Mouse (Mus musculus): ENCODE data around the gene A4galt. TPM values are rescaled to one million over a fixed set of nuclear protein-coding genes. Genes with fewer than 3 reads are reported as not detected.

Gene A4galt
- polyA plus RNA-seq, 1 experiment from 2014 or later = 0.25 TPM

DNA sequence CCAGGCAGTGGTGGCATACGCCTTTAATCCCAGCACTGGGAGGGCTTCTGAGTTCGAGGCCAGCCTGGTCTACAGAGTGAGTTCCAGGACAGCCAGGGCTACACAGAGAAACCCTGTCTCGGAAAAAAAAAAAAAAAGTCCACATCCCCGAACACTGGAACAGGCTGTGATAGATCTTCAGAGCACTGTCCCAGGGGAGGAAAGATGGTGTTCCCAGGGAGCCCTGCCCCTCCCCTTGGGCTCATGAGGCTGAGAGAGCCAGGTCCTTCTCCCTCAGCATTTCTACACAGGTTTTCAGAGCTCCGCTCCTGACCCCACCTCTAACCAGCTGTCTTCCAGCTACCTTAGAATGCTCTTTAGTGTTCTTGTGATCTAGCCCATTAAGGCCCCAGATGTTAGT lies 24.7 kb downstream of the A4galt start:
- H3K27ac ChIP-seq (ENCODE audit: low read depth) = no peak overlapping the region
- DNase-seq = no peak
- no peak for ATAC-seq
- no peak overlapping the region for H3K4me2 ChIP-seq (ENCODE audit: low read depth, low read length)
- H3K36me3 ChIP-seq (replicated peaks; ENCODE audit: insufficient read depth, low read length) = no peaks in the 10 kb centered on the region
- no peaks in the 10 kb centered on the region for H3K27me3 ChIP-seq (ENCODE audit: insufficient read depth, low read length)
- 59% methylated on average over 5 of the region's 5 CpGs for WGBS (ENCODE audit: insufficient replicate concordance)
- no peak overlapping the region for H3K9ac ChIP-seq (replicated peaks)
- no peak overlapping the region for H3K4me3 ChIP-seq (ENCODE audit: low read depth, low read length)
- TF ChIP-seq CTCF (IDR thresholded peaks at IDR 0.05; ENCODE audit: low read depth) (no peak), EP300 (IDR thresholded peaks at IDR 0.05; ENCODE audit: low read depth) (no peak)
- H3K9me3 ChIP-seq (ENCODE audit: low read length) = no peaks in the 10 kb centered on the region
- H3K4me1 ChIP-seq (ENCODE audit: insufficient read depth) = peaks cover 15% of the 10 kb centered on the region

DNA sequence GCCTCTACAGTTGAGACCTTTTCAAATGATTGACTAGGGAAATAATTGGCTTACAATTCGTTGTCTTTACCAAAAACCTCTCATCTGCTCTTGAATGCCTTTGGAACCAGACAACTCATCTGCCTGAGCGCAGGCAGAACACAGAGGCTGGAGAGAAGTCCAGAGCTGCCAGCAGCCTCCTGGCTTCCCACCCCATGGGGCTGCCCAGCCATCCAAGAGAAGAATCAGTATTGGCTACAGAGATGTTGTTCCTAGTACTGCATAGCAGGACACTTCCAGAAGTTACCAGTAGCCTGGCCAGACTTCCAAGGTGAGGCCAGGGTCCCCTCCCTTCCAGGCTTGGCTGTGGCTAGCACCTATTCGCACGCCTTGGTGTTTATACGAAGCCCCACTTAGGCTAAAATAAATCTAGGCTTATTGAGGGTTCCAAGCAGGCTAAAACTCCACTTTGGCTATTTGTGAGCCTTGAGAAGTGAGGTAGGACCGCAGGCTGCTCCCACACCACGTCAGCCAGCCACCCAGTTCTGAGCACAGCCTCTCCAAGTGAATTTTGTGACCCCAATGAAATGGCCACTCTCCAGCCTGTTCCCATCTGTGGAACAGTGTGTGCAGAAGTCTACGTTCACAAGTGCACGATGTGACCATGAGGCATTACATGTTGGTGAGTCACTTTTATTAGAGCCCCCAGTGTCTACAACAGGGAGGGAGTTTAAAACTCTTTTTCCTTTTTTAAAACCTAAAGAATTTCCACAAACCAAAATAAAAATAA lies 25.3 kb downstream of the A4galt start:
- ATAC-seq (no peak), DNase-seq (no peak)
- H3K9ac ChIP-seq (replicated peaks) = no peak overlapping the region
- H3K36me3 ChIP-seq (replicated peaks; ENCODE audit: insufficient read depth, low read length) = no peaks in the 10 kb centered on the region
- no peaks in the 10 kb centered on the region for H3K27me3 ChIP-seq (ENCODE audit: insufficient read depth, low read length)
- no peak overlapping the region for H3K4me2 ChIP-seq (ENCODE audit: low read depth, low read length)
- no peak for TF ChIP-seq CTCF (IDR thresholded peaks at IDR 0.05; ENCODE audit: low read depth)
- no peak for TF ChIP-seq EP300 (IDR thresholded peaks at IDR 0.05; ENCODE audit: low read depth)
- peaks cover 15% of the 10 kb centered on the region for H3K4me1 ChIP-seq (ENCODE audit: insufficient read depth)
- no peak overlapping the region for H3K4me3 ChIP-seq (ENCODE audit: low read depth, low read length)
- 85% methylated on average over 9 of the region's 9 CpGs for WGBS (ENCODE audit: insufficient replicate concordance)
- H3K27ac ChIP-seq (ENCODE audit: low read depth) = no peak overlapping the region
- H3K9me3 ChIP-seq (ENCODE audit: low read length) = no peaks in the 10 kb centered on the region

DNA sequence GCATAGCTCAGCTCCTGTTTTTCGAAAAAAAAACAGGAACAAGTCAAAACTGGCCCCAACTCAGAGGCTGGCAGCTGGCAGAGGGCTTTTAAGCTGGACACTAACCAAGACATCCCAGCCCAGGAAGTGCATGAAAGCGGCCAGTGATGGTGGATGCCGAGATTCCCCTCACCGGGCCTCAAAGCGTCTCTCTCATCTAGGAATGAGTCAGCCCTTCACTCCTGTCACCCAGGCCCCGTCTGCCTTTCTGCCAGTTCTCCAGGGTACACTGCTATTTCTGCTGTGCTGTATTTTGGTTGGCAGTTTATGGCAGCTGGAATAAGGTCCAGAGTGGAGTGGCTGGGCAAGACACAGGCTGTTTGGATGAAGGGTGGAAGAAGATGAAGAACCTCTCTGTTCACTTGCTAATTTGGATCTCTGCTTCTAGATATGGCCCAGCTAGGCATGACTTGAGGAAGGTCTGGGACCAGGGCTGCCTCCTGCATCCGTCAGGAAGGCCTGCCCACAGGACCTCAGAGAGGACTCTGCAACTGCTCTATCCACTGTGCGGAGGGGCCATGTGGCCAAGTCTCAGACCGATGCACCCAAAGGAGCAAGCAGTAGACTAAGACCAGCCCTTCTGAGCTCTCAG lies 27.3 kb downstream of the A4galt start:
- 48% methylated on average over 9 of the region's 9 CpGs for WGBS (ENCODE audit: insufficient replicate concordance)
- ATAC-seq (no peak), DNase-seq (no peak)
- H3K4me3 ChIP-seq (ENCODE audit: low read depth, low read length) = no peak overlapping the region
- H3K27ac ChIP-seq (ENCODE audit: low read depth) = peak overlapping the region; percentile 29; the same call in 1 of the 2 replicates
- H3K4me1 ChIP-seq (ENCODE audit: insufficient read depth) = peaks cover 15% of the 10 kb centered on the region
- no peak overlapping the region for H3K9ac ChIP-seq (replicated peaks)
- H3K36me3 ChIP-seq (replicated peaks; ENCODE audit: insufficient read depth, low read length) = no peaks in the 10 kb centered on the region
- H3K4me2 ChIP-seq (ENCODE audit: low read depth, low read length) = no peak overlapping the region
- no peaks in the 10 kb centered on the region for H3K9me3 ChIP-seq (ENCODE audit: low read length)
- no peaks in the 10 kb centered on the region for H3K27me3 ChIP-seq (ENCODE audit: insufficient read depth, low read length)
- TF ChIP-seq EP300 (IDR thresholded peaks at IDR 0.05; ENCODE audit: low read depth) = no peak
- TF ChIP-seq CTCF (IDR thresholded peaks at IDR 0.05; ENCODE audit: low read depth) = no peak

DNA sequence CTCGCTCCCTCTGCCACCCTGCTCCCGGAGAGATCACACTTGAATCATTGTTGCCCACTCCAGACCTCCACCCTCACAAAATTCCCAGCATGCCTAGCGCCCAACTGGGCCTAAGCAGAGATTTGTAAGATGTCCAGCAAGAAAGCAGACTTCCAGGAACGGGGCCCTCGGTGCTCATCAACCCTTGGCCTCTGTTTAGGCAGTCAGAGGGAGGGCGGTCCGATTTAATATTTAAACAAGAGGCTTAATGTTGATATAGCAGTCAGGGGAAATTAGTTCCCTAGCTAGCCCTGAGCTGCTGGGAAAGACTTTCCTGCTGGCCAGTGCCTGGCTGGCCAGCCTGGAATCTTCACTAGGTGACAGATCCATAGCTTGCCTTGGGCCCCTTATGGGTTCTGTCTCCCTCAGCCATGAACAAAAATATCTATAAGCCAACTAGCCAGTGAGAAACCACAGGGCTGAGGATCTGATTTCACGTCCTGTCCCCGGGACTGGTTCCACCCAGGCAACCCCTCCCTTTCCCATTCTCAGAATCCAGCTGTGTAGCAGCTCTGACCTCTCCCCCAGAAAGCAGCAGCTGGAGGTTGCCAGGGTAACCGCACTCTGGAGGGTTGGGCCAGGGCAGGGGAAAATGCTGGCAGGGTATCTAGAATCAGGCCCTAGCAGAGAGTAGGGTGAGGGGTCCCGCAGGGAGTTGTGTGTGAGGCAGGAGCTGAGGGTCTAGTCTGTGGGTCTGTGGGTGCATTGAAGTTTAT lies 28.2 kb downstream of the A4galt start:
- Histone ChIP-seq H3K4me1 (ENCODE audit: insufficient read depth) (peaks cover 15% of the 10 kb centered on the region), H3K4me2 (ENCODE audit: low read depth, low read length) (peak overlapping the region; percentile 27; the same call in 1 of the 2 replicates), H3K9ac (replicated peaks) (0 out of 2 replicates have a peak overlapping the region, but pooled peaks have one; percentile 21), H3K9me3 (ENCODE audit: low read length) (no peaks in the 10 kb centered on the region), H3K4me3 (ENCODE audit: low read depth, low read length) (no peak overlapping the region), H3K27ac (ENCODE audit: low read depth) (peak overlapping the region; percentile 78), H3K36me3 (replicated peaks; ENCODE audit: insufficient read depth, low read length) (no peaks in the 10 kb centered on the region), H3K27me3 (ENCODE audit: insufficient read depth, low read length) (no peaks in the 10 kb centered on the region)
- WGBS (ENCODE audit: insufficient replicate concordance) = 43% methylated on average over 11 of the region's 11 CpGs
- ATAC-seq (peak; percentile 90), DNase-seq (peak; percentile 59)
- TF ChIP-seq CTCF (IDR thresholded peaks at IDR 0.05; ENCODE audit: low read depth) (no peak), EP300 (IDR thresholded peaks at IDR 0.05; ENCODE audit: low read depth) (0 out of 2 replicates have a peak, but pooled peaks have one; percentile 20)

DNA sequence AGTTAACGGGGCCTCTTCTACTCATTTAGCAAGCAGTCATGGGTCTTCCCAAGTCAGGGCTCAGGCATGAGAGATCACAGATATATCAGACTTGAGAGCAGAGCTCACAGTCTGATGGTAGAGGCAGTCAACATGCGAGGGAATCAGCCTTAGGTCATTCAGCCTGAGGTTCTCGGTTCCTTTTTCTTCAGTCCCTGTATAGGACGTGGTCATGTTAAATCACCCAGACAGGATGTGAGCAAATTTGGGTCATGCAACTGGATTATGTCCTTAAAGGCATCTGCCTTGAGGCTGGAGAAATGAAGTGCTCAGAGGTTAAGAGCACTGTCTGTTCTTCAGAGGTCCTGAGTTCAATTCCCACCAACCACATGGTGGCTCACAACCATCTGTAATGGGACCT lies 29.9 kb downstream of the A4galt start:
- no peak for DNase-seq
- Histone ChIP-seq H3K9me3 (ENCODE audit: low read length) (no peaks in the 10 kb centered on the region), H3K4me1 (ENCODE audit: insufficient read depth) (peaks cover 15% of the 10 kb centered on the region), H3K36me3 (replicated peaks; ENCODE audit: insufficient read depth, low read length) (no peaks in the 10 kb centered on the region), H3K9ac (replicated peaks) (no peak overlapping the region), H3K4me2 (ENCODE audit: low read depth, low read length) (no peak overlapping the region), H3K4me3 (ENCODE audit: low read depth, low read length) (no peak overlapping the region), H3K27ac (ENCODE audit: low read depth) (no peak overlapping the region), H3K27me3 (ENCODE audit: insufficient read depth, low read length) (no peaks in the 10 kb centered on the region)
- 42% methylated on average over 4 of the region's 4 CpGs for WGBS (ENCODE audit: insufficient replicate concordance)
- no peak for ATAC-seq
- no peak for TF ChIP-seq CTCF (IDR thresholded peaks at IDR 0.05; ENCODE audit: low read depth)
- no peak for TF ChIP-seq EP300 (IDR thresholded peaks at IDR 0.05; ENCODE audit: low read depth)

All from liver, postnatal 0 days (tissue).